Mouse (Mus musculus): ENCODE data around the gene Gm867.

The Gm867 gene

GRCm38 (mm10) chr10:75936909-75937667 lies 3.4 kb downstream of the Gm867 start:
- DNase-seq (ENCODE audit: low spot score in 2 of 2), result no peak

- peak; percentile 57 to 66 for DNase-seq (ENCODE audit: low spot score in 2 of 2)
These were observed 4.6 kb downstream of the Gm867 start, which contains the start of gene Mmp11 for GRCm38 (mm10) chr10:75935680-75936541. Gene Mmp11 (minus strand): TSS chr10:75936496.

GRCm38 (mm10) chr10:75934991-75935390 lies 5.5 kb downstream of the Gm867 start:
- no peak for DNase-seq (ENCODE audit: low spot score in 2 of 2)

- no peak for DNase-seq (ENCODE audit: low spot score in 2 of 2)
These were observed 7.6 kb downstream of the Gm867 start, which contains the start of gene Chchd10 for GRCm38 (mm10) chr10:75932891-75933290. Gene Chchd10 (plus strand): TSS chr10:75933130.

GRCm38 (mm10) chr10:75932081-75932678 lies 8.3 kb downstream of the Gm867 start:
- no peak for DNase-seq (ENCODE audit: low spot score in 2 of 2)

GRCm38 (mm10) chr10:75931311-75931710 lies 9.2 kb downstream of the Gm867 start:
- DNase-seq (ENCODE audit: low spot score in 2 of 2), result no peak

GRCm38 (mm10) chr10:75930304-75930703 lies 10.2 kb downstream of the Gm867 start:
- DNase-seq (ENCODE audit: low spot score in 2 of 2), result no peak

- no peak for DNase-seq (ENCODE audit: low spot score in 2 of 2)
These were observed 14.1 kb downstream of the Gm867 start for GRCm38 (mm10) chr10:75926396-75926795.

- no peak for DNase-seq (ENCODE audit: low spot score in 2 of 2)
These were observed 16.1 kb downstream of the Gm867 start for GRCm38 (mm10) chr10:75924324-75924723.

GRCm38 (mm10) chr10:75921726-75922560 lies 18.5 kb downstream of the Gm867 start:
- no peak for DNase-seq (ENCODE audit: low spot score in 2 of 2)

GRCm38 (mm10) chr10:75921026-75921725 lies 19.3 kb downstream of the Gm867 start, which contains the start of gene Smarcb1:
Gene Smarcb1 (minus strand): TSS chr10:75921617.
- peak; percentile 89 to 94 for DNase-seq (ENCODE audit: low spot score in 2 of 2)

- DNase-seq (ENCODE audit: low spot score in 2 of 2), result no peak
These were observed 21.4 kb downstream of the Gm867 start for GRCm38 (mm10) chr10:75919026-75919425.

- DNase-seq (ENCODE audit: low spot score in 2 of 2), result no peak
These were observed 23.6 kb downstream of the Gm867 start for GRCm38 (mm10) chr10:75916840-75917239.

GRCm38 (mm10) chr10:75915557-75915956 lies 24.9 kb downstream of the Gm867 start:
- DNase-seq (ENCODE audit: low spot score in 2 of 2), result no peak

- DNase-seq (ENCODE audit: low spot score in 2 of 2), result no peak
These were observed 27.4 kb downstream of the Gm867 start for GRCm38 (mm10) chr10:75913013-75913589.

GRCm38 (mm10) chr10:75910698-75911097 lies 29.8 kb downstream of the Gm867 start:
- DNase-seq (ENCODE audit: low spot score in 2 of 2), result no peak

GRCm38 (mm10) chr10:75906882-75907281 lies 33.6 kb downstream of the Gm867 start:
- DNase-seq (ENCODE audit: low spot score in 2 of 2), result no peak

- DNase-seq (ENCODE audit: low spot score in 2 of 2), result no peak
These were observed 36.1 kb downstream of the Gm867 start for GRCm38 (mm10) chr10:75904391-75904790.

- DNase-seq (ENCODE audit: low spot score in 2 of 2), result no peak
These were observed 41.6 kb downstream of the Gm867 start for GRCm38 (mm10) chr10:75898846-75899245.

- DNase-seq (ENCODE audit: low spot score in 2 of 2), result no peak
These were observed 42.4 kb downstream of the Gm867 start for GRCm38 (mm10) chr10:75898039-75898564.

Data from frontal cortex, postnatal 14 days (tissue).